Mouse (Mus musculus) midbrain, embryonic 12.5 days (tissue): ENCODE measurements around the gene Esyt3. TPM values are rescaled to one million over a fixed set of nuclear protein-coding genes. Genes with fewer than 3 reads are reported as not detected.

Source experiments
- ATAC-seq: fragments of 200-750 bp; cut with Nextera tagmentation; 2 replicates; pipeline ENCODE4 v1.8.0; 2017; ENCODE audit warnings: low read depth, moderate TSS enrichment, moderate library complexity; ENCODE audit not compliant: low FRiP score
- H3K27ac ChIP-seq: fragments of 300-500 bp; sonication (generic); replicated peaks from 2 replicates; pipeline ENCODE4 v1.5.1; 2016; ENCODE audit warnings: mild to moderate bottlenecking
- H3K27me3 ChIP-seq: fragments of 300-500 bp; sonication (generic); 2 replicates; pipeline ENCODE4 v1.6.1; 2016; ENCODE audit warnings: mild to moderate bottlenecking
- H3K36me3 ChIP-seq: fragments of 300-500 bp; sonication (generic); 2 replicates; pipeline ENCODE4 v1.6.1; 2016
- H3K4me1 ChIP-seq: fragments of 300-500 bp; sonication (generic); 2 replicates; pipeline ENCODE4 v1.6.1; 2016
- H3K4me2 ChIP-seq: fragments of 300-500 bp; sonication (generic); replicated peaks from 2 replicates; pipeline ENCODE4 v1.6.1; 2016; ENCODE audit warnings: mild to moderate bottlenecking, moderate library complexity
- H3K4me3 ChIP-seq: fragments of 300-500 bp; sonication (generic); 2 replicates; pipeline ENCODE4 v1.5.1; 2016; ENCODE audit warnings: mild to moderate bottlenecking
- H3K9ac ChIP-seq: fragments of 300-500 bp; sonication (generic); replicated peaks from 2 replicates; pipeline ENCODE4 v1.6.1; 2016; ENCODE audit warnings: mild to moderate bottlenecking, moderate library complexity
- H3K9me3 ChIP-seq: fragments of 300-500 bp; sonication (generic); 2 replicates; pipeline ENCODE4 v1.6.1; 2016; ENCODE audit warnings: mild to moderate bottlenecking
- WGBS: fragments of 180-500 bp; shearing (Covaris S2); methylation state at CpG from one replicate; pipeline ENCODE4 v1.1.7; 2016; 5-methylcytosine and 5-hydroxymethylcytosine counted together
- polyA plus RNA-seq: library from polyadenylated mRNA; unstranded; fragments of >200 nt; fragmentation: Nextera tagmentation; extraction: Ambion mirVana; gene quantifications from 2 replicates; pipeline ENCODE4 v1.2.1, GENCODE M21; 2016

Esyt3 gene
- polyA plus RNA-seq, 1 experiment from 2014 or later: 0.31 TPM

DNA sequence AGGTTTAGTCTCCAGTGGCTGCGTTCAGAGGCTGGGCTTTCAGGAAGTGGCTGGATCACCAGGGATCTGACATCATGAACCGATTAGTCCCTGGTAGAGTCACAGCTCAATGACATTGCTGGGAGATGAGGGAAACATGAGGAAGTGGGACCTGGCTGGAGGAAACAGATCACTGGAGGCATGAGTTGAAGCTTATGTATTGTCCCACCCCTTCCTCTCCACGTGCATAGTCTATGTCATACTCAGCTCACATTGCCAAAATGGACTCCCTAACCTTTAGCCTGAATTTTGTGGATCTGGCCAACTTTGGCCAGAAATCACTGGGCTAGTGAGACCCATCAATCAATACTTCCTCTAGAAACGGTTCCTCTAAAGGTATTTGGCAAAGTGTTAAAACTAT, 5.4 kb downstream of the Esyt3 start:
- H3K9me3 ChIP-seq: no peaks in the 10 kb centered on the region
- no peak overlapping the region for H3K9ac ChIP-seq
- H3K4me2 ChIP-seq: no peak overlapping the region
- peaks cover 32% of the 10 kb centered on the region for H3K27me3 ChIP-seq
- no peak for ATAC-seq
- 79% methylated on average over 4 of the region's 4 CpGs for WGBS
- no peak overlapping the region for H3K27ac ChIP-seq
- H3K36me3 ChIP-seq: no peaks in the 10 kb centered on the region
- no peak overlapping the region for H3K4me3 ChIP-seq
- H3K4me1 ChIP-seq: peaks cover 15% of the 10 kb centered on the region

GRCm38 (mm10) chr9:99345351-99345792, 13.0 kb downstream of the Esyt3 start:
- Histone ChIP-seq H3K4me2 (no peak overlapping the region), H3K4me3 (no peak overlapping the region), H3K27ac (no peak overlapping the region), H3K9ac (no peak overlapping the region), H3K36me3 (no peaks in the 10 kb centered on the region), H3K27me3 (no peaks in the 10 kb centered on the region), H3K4me1 (no peaks in the 10 kb centered on the region), H3K9me3 (no peaks in the 10 kb centered on the region)
- ATAC-seq: no peak
- WGBS: 52% methylated on average over 4 of the region's 4 CpGs

GRCm38 (mm10) chr9:99341600-99341999, 16.8 kb downstream of the Esyt3 start:
- Histone ChIP-seq H3K36me3 (no peaks in the 10 kb centered on the region), H3K4me3 (no peak overlapping the region), H3K9ac (no peak overlapping the region), H3K27me3 (no peaks in the 10 kb centered on the region), H3K4me1 (no peaks in the 10 kb centered on the region), H3K9me3 (no peaks in the 10 kb centered on the region), H3K27ac (no peak overlapping the region), H3K4me2 (no peak overlapping the region)
- WGBS: 89% methylated on average over 3 of the region's 3 CpGs
- ATAC-seq: no peak

GRCm38 (mm10) chr9:99340126-99340525, 18.2 kb downstream of the Esyt3 start:
- Histone ChIP-seq H3K9me3 (no peaks in the 10 kb centered on the region), H3K4me2 (no peak overlapping the region), H3K4me1 (no peaks in the 10 kb centered on the region), H3K36me3 (no peaks in the 10 kb centered on the region), H3K4me3 (no peak overlapping the region), H3K27ac (no peak overlapping the region), H3K9ac (no peak overlapping the region), H3K27me3 (no peaks in the 10 kb centered on the region)
- WGBS: 80% methylated on average over 12 of the region's 12 CpGs
- no peak for ATAC-seq

GRCm38 (mm10) chr9:99339182-99339581, 19.2 kb downstream of the Esyt3 start:
- no peaks in the 10 kb centered on the region for H3K36me3 ChIP-seq
- no peak overlapping the region for H3K4me3 ChIP-seq
- H3K27me3 ChIP-seq: no peaks in the 10 kb centered on the region
- H3K9ac ChIP-seq: no peak overlapping the region
- H3K4me2 ChIP-seq: no peak overlapping the region
- WGBS: 75% methylated on average over 1 of the region's 1 CpGs
- no peaks in the 10 kb centered on the region for H3K9me3 ChIP-seq
- no peak overlapping the region for H3K27ac ChIP-seq
- ATAC-seq: no peak
- H3K4me1 ChIP-seq: no peaks in the 10 kb centered on the region

GRCm38 (mm10) chr9:99338293-99338692, 20.1 kb downstream of the Esyt3 start:
- no peak overlapping the region for H3K27ac ChIP-seq
- no peak overlapping the region for H3K9ac ChIP-seq
- H3K4me3 ChIP-seq: no peak overlapping the region
- no peaks in the 10 kb centered on the region for H3K36me3 ChIP-seq
- no peak for ATAC-seq
- 100% methylated on average over 1 of the region's 1 CpGs for WGBS
- H3K9me3 ChIP-seq: no peaks in the 10 kb centered on the region
- H3K27me3 ChIP-seq: no peaks in the 10 kb centered on the region
- H3K4me2 ChIP-seq: no peak overlapping the region
- no peaks in the 10 kb centered on the region for H3K4me1 ChIP-seq

DNA sequence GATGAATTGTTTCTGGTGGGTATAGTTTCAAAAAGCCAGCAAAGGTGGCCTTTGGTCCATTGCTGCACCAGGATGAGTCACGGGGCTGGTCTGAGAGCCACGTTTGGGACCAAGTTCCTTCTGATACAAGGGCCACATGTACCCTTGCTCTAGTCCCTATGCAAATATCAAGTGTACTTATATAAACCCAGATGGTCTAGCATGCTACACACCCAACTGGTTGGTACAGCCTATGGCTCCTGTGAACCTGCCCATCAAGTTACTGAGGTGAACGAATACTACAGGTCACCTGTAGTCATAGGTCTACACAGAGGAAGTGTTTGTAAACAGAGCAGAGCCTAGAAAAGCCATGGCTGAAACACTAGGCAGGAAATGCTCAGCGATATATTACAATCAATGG, 21.8 kb downstream of the Esyt3 start:
- Histone ChIP-seq H3K27me3 (no peaks in the 10 kb centered on the region), H3K4me3 (no peak overlapping the region), H3K4me1 (no peaks in the 10 kb centered on the region), H3K4me2 (no peak overlapping the region), H3K36me3 (no peaks in the 10 kb centered on the region), H3K9ac (no peak overlapping the region), H3K27ac (no peak overlapping the region), H3K9me3 (no peaks in the 10 kb centered on the region)
- 84% methylated on average over 4 of the region's 4 CpGs for WGBS
- ATAC-seq: no peak

DNA sequence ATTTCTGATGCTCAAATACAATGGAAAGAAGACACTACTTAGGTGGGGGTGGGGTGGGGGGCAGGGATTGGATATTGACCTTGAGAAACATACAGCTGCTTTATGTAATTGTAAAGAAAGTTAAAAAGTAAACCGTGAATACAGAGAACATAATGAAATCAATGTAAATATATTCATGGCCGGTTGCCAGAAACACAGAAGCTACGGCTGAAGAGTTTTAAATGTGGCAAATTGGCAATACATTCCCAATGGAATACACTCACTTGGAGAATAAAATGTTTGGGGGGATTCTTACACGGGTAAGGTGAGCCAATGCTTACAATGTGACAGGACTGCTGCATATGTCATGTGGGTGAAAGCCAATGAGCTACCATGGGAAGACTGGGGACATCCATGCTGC, 31.5 kb downstream of the Esyt3 start:
- no peak overlapping the region for H3K27ac ChIP-seq
- ATAC-seq: no peak
- H3K4me3 ChIP-seq: no peak overlapping the region
- no peaks in the 10 kb centered on the region for H3K9me3 ChIP-seq
- no peak overlapping the region for H3K9ac ChIP-seq
- no peaks in the 10 kb centered on the region for H3K36me3 ChIP-seq
- H3K4me1 ChIP-seq: no peaks in the 10 kb centered on the region
- WGBS: 65% methylated on average over 4 of the region's 4 CpGs
- no peak overlapping the region for H3K4me2 ChIP-seq
- H3K27me3 ChIP-seq: no peaks in the 10 kb centered on the region

DNA sequence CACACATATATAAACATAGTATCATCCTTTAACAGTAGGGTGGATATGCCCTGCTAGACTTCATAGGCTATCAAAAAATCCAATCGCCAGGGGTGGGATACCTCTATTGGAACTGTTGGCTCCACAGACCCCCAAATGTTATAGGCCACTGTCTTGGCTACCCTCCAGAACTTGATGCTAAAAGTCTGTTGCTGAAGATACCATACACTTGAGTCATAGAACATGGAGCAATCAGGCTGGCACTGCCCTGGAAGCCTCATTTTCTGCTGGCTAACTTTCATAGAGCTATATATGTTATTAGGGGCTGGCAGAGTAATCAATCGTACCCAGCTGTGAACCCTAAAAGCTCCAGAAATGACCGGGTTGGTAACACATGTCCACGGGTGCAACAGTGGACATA, 32.4 kb downstream of the Esyt3 start:
- H3K27ac ChIP-seq: no peak overlapping the region
- H3K4me1 ChIP-seq: no peaks in the 10 kb centered on the region
- H3K36me3 ChIP-seq: no peaks in the 10 kb centered on the region
- H3K9me3 ChIP-seq: no peaks in the 10 kb centered on the region
- no peak overlapping the region for H3K4me3 ChIP-seq
- no peaks in the 10 kb centered on the region for H3K27me3 ChIP-seq
- 91% methylated on average over 4 of the region's 4 CpGs for WGBS
- H3K9ac ChIP-seq: no peak overlapping the region
- ATAC-seq: no peak
- H3K4me2 ChIP-seq: no peak overlapping the region

GRCm38 (mm10) chr9:99325208-99325929, 33.0 kb downstream of the Esyt3 start:
- no peaks in the 10 kb centered on the region for H3K27me3 ChIP-seq
- no peak overlapping the region for H3K9ac ChIP-seq
- H3K9me3 ChIP-seq: no peaks in the 10 kb centered on the region
- H3K4me3 ChIP-seq: no peak overlapping the region
- H3K27ac ChIP-seq: no peak overlapping the region
- H3K4me2 ChIP-seq: no peak overlapping the region
- H3K36me3 ChIP-seq: no peaks in the 10 kb centered on the region
- 88% methylated on average over 7 of the region's 7 CpGs for WGBS
- no peak for ATAC-seq
- no peaks in the 10 kb centered on the region for H3K4me1 ChIP-seq

DNA sequence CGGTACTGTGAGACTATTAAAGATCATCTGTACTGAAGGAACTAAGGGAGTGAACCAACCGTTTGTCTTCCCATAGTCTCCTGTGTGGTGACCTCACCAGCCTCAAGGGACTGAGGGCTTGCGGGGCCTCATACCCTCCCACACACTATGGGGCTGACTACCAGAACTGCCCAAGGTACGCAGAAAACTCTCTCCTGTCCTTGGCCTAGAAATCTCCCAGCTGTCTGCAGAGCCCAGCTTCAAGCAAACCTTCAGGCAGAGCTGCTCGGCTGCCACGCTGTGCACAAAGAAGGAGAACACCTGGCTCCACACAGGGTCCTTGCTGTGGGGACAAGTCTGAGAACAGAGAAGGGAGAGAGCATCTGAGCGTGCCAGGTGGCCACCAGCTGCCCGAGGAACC, 38.4 kb downstream of the Esyt3 start:
- Histone ChIP-seq H3K4me3 (no peak overlapping the region), H3K27ac (no peak overlapping the region), H3K9me3 (no peaks in the 10 kb centered on the region), H3K36me3 (no peaks in the 10 kb centered on the region), H3K4me2 (no peak overlapping the region), H3K4me1 (no peaks in the 10 kb centered on the region), H3K9ac (no peak overlapping the region), H3K27me3 (no peaks in the 10 kb centered on the region)
- no peak for ATAC-seq
- 87% methylated on average over 8 of the region's 8 CpGs for WGBS

- Histone ChIP-seq H3K27ac (no peak overlapping the region), H3K36me3 (no peaks in the 10 kb centered on the region), H3K9ac (no peak overlapping the region), H3K27me3 (no peaks in the 10 kb centered on the region), H3K4me1 (no peaks in the 10 kb centered on the region), H3K9me3 (no peaks in the 10 kb centered on the region), H3K4me3 (no peak overlapping the region), H3K4me2 (no peak overlapping the region)
- no peak for ATAC-seq
- WGBS: 69% methylated on average over 8 of the region's 8 CpGs
These were observed 38.9 kb downstream of the Esyt3 start for GRCm38 (mm10) chr9:99319343-99319951.

- Histone ChIP-seq H3K9ac (no peak overlapping the region), H3K4me1 (no peaks in the 10 kb centered on the region), H3K27ac (no peak overlapping the region), H3K4me2 (no peak overlapping the region), H3K27me3 (no peaks in the 10 kb centered on the region), H3K9me3 (no peaks in the 10 kb centered on the region), H3K36me3 (peaks cover 39% of the 10 kb centered on the region), H3K4me3 (no peak overlapping the region)
- 90% methylated on average over 6 of the region's 6 CpGs for WGBS
- ATAC-seq: no peak
These were observed 52.1 kb downstream of the Esyt3 start for GRCm38 (mm10) chr9:99306226-99306625.
